Mouse (Mus musculus) urinary bladder, postnatal 36 days (tissue): Measurements from ENCODE around the gene Erg.

Experiments used
- DNase-seq, 2 experiments: peaks; one replicate each; pipeline ENCODE4 v3.0.0; 2022; ENCODE audit warnings: low spot score in 2 of 2, mixed read lengths in 1 of 2

Erg gene

GRCm38 (mm10) chr16:95388292-95388691 is 198.1 kb downstream of the Erg start:
- DNase-seq = no peak

- DNase-seq = no peak
Observed at GRCm38 (mm10) chr16:95387008-95387407, 199.4 kb downstream of the Erg start.

- DNase-seq = no peak
Observed at GRCm38 (mm10) chr16:95385299-95385973, 201.0 kb downstream of the Erg start.

GRCm38 (mm10) chr16:95384590-95385148 is 201.7 kb downstream of the Erg start:
- DNase-seq = no peak

- DNase-seq = no peak
Observed at GRCm38 (mm10) chr16:95382251-95382650, 204.1 kb downstream of the Erg start.

- DNase-seq = no peak
Observed at GRCm38 (mm10) chr16:95376834-95377233, 209.6 kb downstream of the Erg start.

- no peak for DNase-seq
Observed at GRCm38 (mm10) chr16:95376364-95376763, 210.0 kb downstream of the Erg start.

- DNase-seq = no peak
Observed at GRCm38 (mm10) chr16:95374646-95375045, 211.7 kb downstream of the Erg start.

GRCm38 (mm10) chr16:95372960-95373359 is 213.4 kb downstream of the Erg start:
- DNase-seq = no peak

GRCm38 (mm10) chr16:95371713-95372112 is 214.7 kb downstream of the Erg start:
- DNase-seq = no peak

- DNase-seq = no peak
Observed at GRCm38 (mm10) chr16:95366989-95367765, 219.2 kb downstream of the Erg start.

GRCm38 (mm10) chr16:95365214-95365613 is 221.2 kb downstream of the Erg start:
- DNase-seq = no peak

GRCm38 (mm10) chr16:95363632-95364465 is 222.5 kb downstream of the Erg start:
- DNase-seq = no peak

- DNase-seq = no peak
Observed at GRCm38 (mm10) chr16:95361950-95362349, 224.4 kb downstream of the Erg start.

- no peak for DNase-seq
Observed at GRCm38 (mm10) chr16:95360940-95361489, 225.4 kb downstream of the Erg start.

GRCm38 (mm10) chr16:95360214-95360850 is 226.1 kb downstream of the Erg start:
- no peak for DNase-seq

- DNase-seq = no peak
Observed at GRCm38 (mm10) chr16:95356962-95357955, 229.1 kb downstream of the Erg start.

GRCm38 (mm10) chr16:95353838-95354237 is 232.6 kb downstream of the Erg start:
- no peak for DNase-seq

- DNase-seq = no peak
Observed at GRCm38 (mm10) chr16:95352266-95352665, 234.1 kb downstream of the Erg start.

GRCm38 (mm10) chr16:95350499-95350898 is 235.9 kb downstream of the Erg start:
- peak in 1 of 2 experiments; percentile 28 for DNase-seq
